Mouse (Mus musculus) heart, adult 2 months (tissue): ENCODE measurements around the gene Thsd4. TPM values are rescaled to one million over a fixed set of nuclear protein-coding genes. Genes with fewer than 3 reads are reported as not detected.

Experiments used
- DNase-seq, 2 experiments: peaks; one replicate each; pipeline ENCODE4 v3.0.0; 2021
- H3K27ac ChIP-seq: fragments of 200-600 bp; 2 replicates; pipeline ENCODE4 v1.8.1; 2022
- H3K27me3 ChIP-seq: fragments of 200-500 bp; 2 replicates; pipeline ENCODE4 v1.6.1; 2012; ENCODE audit warnings: mild to moderate bottlenecking, low read length, inconsistent platforms, mixed read lengths; ENCODE audit not compliant: control insufficient read depth, insufficient read depth
- H3K36me3 ChIP-seq: fragments of 200-500 bp; 2 replicates; pipeline ENCODE4 v1.6.1; 2012; ENCODE audit warnings: low read length, inconsistent platforms; ENCODE audit not compliant: control insufficient read depth, insufficient read depth
- H3K4me1 ChIP-seq: fragments of 200-500 bp; 2 replicates; pipeline ENCODE4 v1.6.1; 2011; ENCODE audit warnings: low read length; ENCODE audit not compliant: control insufficient read depth, insufficient read depth
- H3K4me3 ChIP-seq: fragments of 200-600 bp; 2 replicates; pipeline ENCODE4 v1.8.1; 2022
- H3K79me2 ChIP-seq: fragments of 200-500 bp; replicated peaks from 2 replicates; pipeline ENCODE4 v1.6.1; 2012; ENCODE audit warnings: mild to moderate bottlenecking, inconsistent platforms, low read length, moderate library complexity, mixed read lengths; ENCODE audit not compliant: control insufficient read depth, insufficient read depth
- H3K9ac ChIP-seq: fragments of 200-500 bp; 2 replicates; pipeline ENCODE4 v1.6.1; 2012; ENCODE audit warnings: low read depth, mild to moderate bottlenecking, control low read depth, inconsistent platforms, low read length, mixed read lengths
- CTCF ChIP-seq: fragments of 200-600 bp; IDR thresholded peaks from 2 replicates; pipeline ENCODE4 v1.8.1; 2022; ENCODE audit warnings: antibody characterized with exemption, mild to moderate bottlenecking, moderate library complexity
- EP300 ChIP-seq: fragments of 200-500 bp; IDR thresholded peaks from 2 replicates; pipeline ENCODE4 v1.6.1; 2011; ENCODE audit warnings: low read depth, low read length, control low read depth; ENCODE audit not compliant: insufficient read depth
- POLR2A ChIP-seq: fragments of 200-500 bp; IDR thresholded peaks from 2 replicates; pipeline ENCODE4 v1.6.1; 2011; ENCODE audit warnings: mild to moderate bottlenecking, low read depth, low read length, control low read depth; ENCODE audit not compliant: insufficient read depth
- WGBS: fragments of 180-500 bp; shearing (Covaris S2); methylation state at CpG from one replicate; pipeline ENCODE4 v1.1.7; 2018; 5-methylcytosine and 5-hydroxymethylcytosine counted together
- intact Hi-C: fragments of 180-260 bp; cut with DNase I; formaldehyde crosslinking; loops from one replicate; pipeline ENCODE4 v1.15.1; 2025
- polyA plus RNA-seq: library from polyadenylated mRNA; depleted of rRNA; stranded (reverse); fragments of >200 nt; gene quantifications from 2 replicates; pipeline ENCODE4 v1.2.3, GENCODE M21; 2012
- total RNA-seq, 2 experiments: library from RNA; stranded (reverse); gene quantifications; 2 replicates each; pipeline ENCODE4 v1.2.3; 2021

The Thsd4 gene
- total and polyA plus RNA-seq, 3 experiments = 3.5 to 5.2 (median 4.3) TPM

DNA sequence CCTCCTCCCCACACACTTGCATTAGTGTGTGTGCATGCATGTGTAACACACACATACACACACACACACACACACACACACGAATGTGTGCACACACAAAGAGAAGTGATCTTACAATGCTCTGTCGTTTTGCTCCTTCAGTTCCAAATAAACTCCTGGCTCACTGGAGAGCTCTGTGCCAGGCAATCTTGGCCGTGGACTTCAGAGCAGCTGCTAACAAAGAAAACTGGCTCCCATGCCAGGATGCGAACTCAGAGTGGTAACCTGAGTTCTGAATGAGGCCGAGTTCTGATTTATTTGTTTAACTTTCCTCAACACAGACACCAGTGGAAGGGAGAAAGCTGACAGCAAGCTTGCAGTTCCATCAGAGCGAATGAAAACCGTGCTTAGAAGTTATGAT lies 294.1 kb downstream of the Thsd4 start:
- Histone ChIP-seq H3K9ac (no peak overlapping the region), H3K27ac (no peak overlapping the region), H3K27me3 (no peaks in the 10 kb centered on the region), H3K4me3 (no peak overlapping the region), H3K36me3 (no peaks in the 10 kb centered on the region), H3K4me1 (peaks cover 2% of the 10 kb centered on the region), H3K79me2 (no peaks in the 10 kb centered on the region)
- TF ChIP-seq CTCF (no peak), POLR2A (no peak), EP300 (no peak)
- 60% methylated on average over 7 of the region's 7 CpGs for WGBS
- intact Hi-C loops = no loop called here
- DNase-seq = no peak

DNA sequence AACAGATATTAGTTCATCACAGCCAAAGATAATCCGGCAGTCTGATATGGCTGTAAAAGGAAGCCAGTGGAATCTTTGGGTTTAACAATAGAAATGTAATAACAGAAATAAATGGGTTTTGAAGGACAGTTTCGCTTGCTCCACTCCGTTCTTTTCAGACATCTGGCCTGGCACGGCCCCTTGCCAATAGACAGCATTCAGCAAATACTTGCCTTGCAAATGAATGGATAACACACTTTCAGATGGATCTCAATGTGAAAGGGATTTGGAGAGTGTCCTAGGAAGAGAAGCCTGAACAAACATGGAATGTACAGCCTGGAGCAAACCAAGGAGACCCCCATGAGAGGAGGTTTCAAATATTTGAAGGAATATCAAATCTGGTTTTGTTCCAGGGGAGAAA lies 295.2 kb downstream of the Thsd4 start:
- no peak for DNase-seq
- Histone ChIP-seq H3K4me3 (no peak overlapping the region), H3K27me3 (no peaks in the 10 kb centered on the region), H3K36me3 (no peaks in the 10 kb centered on the region), H3K27ac (no peak overlapping the region), H3K79me2 (no peaks in the 10 kb centered on the region), H3K9ac (no peak overlapping the region), H3K4me1 (peaks cover 2% of the 10 kb centered on the region)
- TF ChIP-seq CTCF (no peak), POLR2A (no peak), EP300 (no peak)
- WGBS = 70% methylated on average over 4 of the region's 4 CpGs
- intact Hi-C loops = no loop called here

DNA sequence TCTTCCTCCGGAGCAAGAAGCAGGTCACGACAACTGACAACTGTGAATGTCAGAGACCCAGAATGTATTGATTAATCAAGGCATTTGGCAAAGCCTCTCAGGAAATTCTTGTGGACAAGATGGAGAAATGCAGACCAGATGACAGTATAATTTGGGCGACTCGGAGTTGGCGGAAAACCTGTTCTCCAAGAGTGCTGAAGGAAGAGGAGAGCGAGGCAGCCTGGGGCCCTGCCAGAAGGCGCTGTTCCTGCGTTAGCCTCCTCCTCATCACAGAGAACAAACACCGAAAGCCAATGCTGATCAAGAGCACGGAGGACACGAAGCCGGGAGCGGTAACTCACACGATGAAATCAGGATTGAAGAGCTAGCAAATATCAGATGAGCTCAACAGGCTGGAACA lies 295.7 kb downstream of the Thsd4 start:
- Histone ChIP-seq H3K4me3 (no peak overlapping the region), H3K27ac (no peak overlapping the region), H3K79me2 (no peaks in the 10 kb centered on the region), H3K4me1 (peaks cover 2% of the 10 kb centered on the region), H3K9ac (no peak overlapping the region), H3K27me3 (no peaks in the 10 kb centered on the region), H3K36me3 (no peaks in the 10 kb centered on the region)
- TF ChIP-seq CTCF (no peak), POLR2A (no peak)
- intact Hi-C loops = no loop called here
- WGBS = 74% methylated on average over 14 of the region's 14 CpGs
- DNase-seq = no peak

DNA sequence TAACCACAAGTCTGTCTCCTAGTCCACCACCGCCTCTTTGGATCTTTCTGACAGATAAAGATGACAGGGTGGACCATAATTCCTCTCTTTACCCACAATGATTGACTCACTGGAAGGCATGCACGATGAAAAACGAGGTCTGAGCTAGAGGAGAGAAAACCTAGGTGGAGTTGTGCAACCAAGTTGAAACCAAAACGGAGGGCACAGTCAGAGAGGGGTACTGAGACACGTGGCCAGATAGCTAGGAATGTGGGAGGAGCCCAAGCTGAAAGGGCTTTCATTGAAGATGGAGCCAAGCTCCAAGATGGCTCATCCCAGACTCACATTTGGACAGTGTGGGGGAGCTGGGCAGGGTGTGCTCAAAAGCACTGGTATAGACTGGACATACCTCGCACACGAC lies 296.4 kb downstream of the Thsd4 start:
- Histone ChIP-seq H3K79me2 (no peaks in the 10 kb centered on the region), H3K36me3 (no peaks in the 10 kb centered on the region), H3K27ac (no peak overlapping the region), H3K4me1 (peaks cover 2% of the 10 kb centered on the region), H3K9ac (no peak overlapping the region), H3K4me3 (no peak overlapping the region), H3K27me3 (no peaks in the 10 kb centered on the region)
- no peak for DNase-seq
- intact Hi-C loops = no loop called here
- no peak for TF ChIP-seq EP300
- no peak for TF ChIP-seq CTCF
- TF ChIP-seq POLR2A = no peak
- 82% methylated on average over 7 of the region's 7 CpGs for WGBS

DNA sequence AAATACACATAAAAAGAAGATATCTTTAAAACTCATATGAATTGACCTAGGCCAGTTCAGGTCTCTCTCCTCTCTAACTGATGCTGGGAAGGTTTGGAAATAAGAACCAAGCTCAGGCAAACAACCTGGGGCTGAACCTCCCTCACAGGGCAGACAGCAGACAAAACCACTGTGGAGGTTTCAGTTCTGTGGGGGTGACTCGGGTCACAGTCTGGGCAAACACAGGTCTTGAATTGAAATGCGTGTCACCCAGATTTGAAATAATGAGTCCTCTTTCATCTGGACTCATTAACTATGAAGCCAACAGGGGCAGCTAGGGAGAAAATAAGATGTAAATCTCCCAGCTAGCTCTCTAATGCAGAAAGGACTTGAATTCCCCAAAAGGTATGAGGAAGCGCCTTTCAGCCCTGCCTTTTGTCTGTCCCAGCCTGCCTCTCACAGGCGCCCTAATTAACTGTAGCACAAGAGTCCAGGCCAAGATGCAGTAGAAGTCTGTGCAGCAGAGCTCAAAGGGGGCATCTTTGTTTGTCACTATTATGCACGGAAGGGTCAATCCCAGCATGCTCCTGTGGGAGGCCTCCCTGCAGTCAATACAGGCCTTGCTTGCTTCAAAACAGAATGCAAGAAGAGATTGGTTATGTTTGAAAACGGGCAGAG lies 297.7 kb downstream of the Thsd4 start:
- no peak for DNase-seq
- intact Hi-C loops = no loop called here
- Histone ChIP-seq H3K4me1 (peaks cover 2% of the 10 kb centered on the region), H3K79me2 (no peaks in the 10 kb centered on the region), H3K4me3 (no peak overlapping the region), H3K27me3 (no peaks in the 10 kb centered on the region), H3K9ac (no peak overlapping the region), H3K27ac (no peak overlapping the region), H3K36me3 (no peaks in the 10 kb centered on the region)
- WGBS = 86% methylated on average over 6 of the region's 6 CpGs
- TF ChIP-seq EP300 (no peak), CTCF (no peak), POLR2A (no peak)

DNA sequence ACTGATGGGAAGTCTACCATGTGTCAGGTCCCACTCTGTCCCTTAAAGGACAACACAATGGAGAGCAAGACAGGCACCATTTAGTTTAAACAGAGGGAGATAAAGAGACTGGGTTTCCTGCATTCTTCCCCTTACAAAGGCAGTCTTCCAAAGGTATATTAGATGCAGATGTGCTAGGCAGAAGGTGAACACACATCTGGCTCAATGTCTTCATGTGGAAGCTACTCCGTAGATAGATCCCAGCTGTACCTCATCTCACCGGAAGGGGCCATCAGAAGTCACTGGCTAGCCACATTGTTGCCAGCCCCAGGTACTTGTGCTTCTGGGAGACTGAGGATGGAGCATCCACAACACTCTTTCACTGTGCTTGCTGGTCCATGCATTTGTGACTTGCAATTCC lies 301.4 kb downstream of the Thsd4 start:
- intact Hi-C loops = no loop called here
- DNase-seq = no peak
- WGBS = 94% methylated on average over 2 of the region's 2 CpGs
- H3K27ac ChIP-seq = no peak overlapping the region
- H3K9ac ChIP-seq = no peak overlapping the region
- TF ChIP-seq CTCF = no peak
- no peak for TF ChIP-seq POLR2A
- TF ChIP-seq EP300 = no peak
- no peaks in the 10 kb centered on the region for H3K79me2 ChIP-seq
- H3K4me1 ChIP-seq = no peaks in the 10 kb centered on the region
- H3K27me3 ChIP-seq = no peaks in the 10 kb centered on the region
- H3K36me3 ChIP-seq = no peaks in the 10 kb centered on the region
- no peak overlapping the region for H3K4me3 ChIP-seq
